8 mouse cellular contexts compared by ENCODE assay signal in the genomic region with DNA sequence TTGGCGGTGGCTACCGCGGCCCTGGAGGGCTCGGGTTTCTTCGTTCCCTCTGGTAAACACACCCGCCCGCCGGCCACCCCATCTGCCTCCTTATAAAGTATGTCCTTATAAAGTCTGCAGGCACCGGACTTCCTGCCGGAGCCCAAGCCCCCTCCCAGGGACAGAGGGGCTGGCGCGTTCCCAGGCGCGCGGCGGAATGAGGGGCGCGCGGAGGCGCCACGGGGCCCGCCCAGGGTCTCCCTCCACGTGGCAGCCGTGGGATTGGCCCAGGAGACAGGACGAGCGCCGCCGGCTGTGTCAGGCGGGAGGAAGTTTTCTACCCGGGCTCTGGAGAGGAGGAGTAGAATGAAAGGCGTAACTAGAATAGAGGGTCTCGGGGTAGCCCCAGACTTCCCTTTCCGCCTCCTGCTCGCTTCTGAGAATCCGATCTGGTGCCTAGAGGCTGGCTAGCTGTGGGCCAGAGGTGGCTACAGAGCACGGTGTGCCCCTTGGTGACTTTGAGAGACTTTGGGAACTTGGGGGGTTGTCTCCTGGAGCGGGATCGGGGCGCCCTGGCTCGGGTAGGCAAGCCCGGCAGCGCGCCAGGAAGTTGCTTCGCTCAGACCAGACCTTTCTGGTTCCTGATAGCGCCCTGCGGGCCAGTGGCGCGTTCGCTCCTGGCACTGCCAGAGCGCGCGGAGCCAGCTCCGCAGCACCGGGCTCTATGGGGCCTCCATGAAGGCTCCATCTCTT. TPM values are rescaled to one million over a fixed set of nuclear protein-coding genes. Genes with fewer than 3 reads are reported as not detected.
DNase-seq lines count a peak whose midpoint lies in the region; ATAC-seq and TF ChIP-seq lines count a peak whose summit lies in the region.

No protein-coding gene starts in this region.

- H3K4me1 ChIP-seq in embryonic fibroblast, embryonic 13.5 days (ENCODE audit: control insufficient read depth, insufficient read depth, low read length): no peaks in the 10 kb centered on the region
- H3K4me1 ChIP-seq in heart, embryonic 14.5 days (ENCODE audit: control insufficient read depth in 2 of 2, insufficient read depth in 2 of 2, low read length in 2 of 2): peaks cover 22 to 35% of the 10 kb centered on the region in 2 experiments
- peaks cover 26% of the 10 kb centered on the region for H3K4me1 ChIP-seq in kidney, embryonic 16.5 days (ENCODE audit: insufficient read depth, low read length)

- peak overlapping the region; percentile 92 for H3K4me2 ChIP-seq in heart, embryonic 14.5 days (ENCODE audit: low read length)
- peak overlapping the region; percentile 84 for H3K4me2 ChIP-seq in kidney, embryonic 16.5 days (replicated peaks; ENCODE audit: low read depth, low read length)

- H3K27ac ChIP-seq in left cerebral cortex, adult 2 months: no peak overlapping the region
- H3K27ac ChIP-seq in embryonic fibroblast, embryonic 13.5 days (ENCODE audit: insufficient read depth, low read length): 0 out of 2 replicates have a peak overlapping the region, but pooled peaks have one; percentile 2
- H3K27ac ChIP-seq in heart, embryonic 14.5 days (replicated peaks in 1 of 2; ENCODE audit: control insufficient read depth in 1 of 2, insufficient read depth in 1 of 2, low read depth in 2 of 2, low read length in 2 of 2): peak overlapping the region; percentile 90 to 96
- H3K27ac ChIP-seq in kidney, embryonic 16.5 days (ENCODE audit: low read length): peak overlapping the region; percentile 90

- DNase-seq in left cerebral cortex, adult 2 months (ENCODE audit: extremely low spot score in 1 of 2, low spot score in 2 of 2): no peak
- DNase-seq in left cerebral cortex, postnatal 36 days (ENCODE audit: low spot score in 2 of 2): no peak
- DNase-seq in lung, postnatal 36 days: peak; percentile 59
- peak; percentile 70 for DNase-seq in skeletal muscle tissue, adult 2 months (ENCODE audit: low read depth, low spot score)
- DNase-seq in yolk sac, embryonic 10.5 days (ENCODE audit: low spot score): peak; percentile 80

- no peak for TF ChIP-seq CTCF in left cerebral cortex, adult 2 months (IDR thresholded peaks at IDR 0.05)
- no peak for TF ChIP-seq CTCF in embryonic fibroblast, embryonic 13.5 days (IDR thresholded peaks at IDR 0.05; ENCODE audit: borderline replicate concordance, insufficient read depth, low read length)

- H3K9ac ChIP-seq in heart, embryonic 14.5 days (ENCODE audit: low read length): peak overlapping the region; percentile 80
- H3K9ac ChIP-seq in kidney, embryonic 16.5 days (replicated peaks; ENCODE audit: low read length): peak overlapping the region; percentile 79

- ATAC-seq in heart, embryonic 14.5 days (ENCODE audit: insufficient number of reproducible peaks, insufficient read depth, low FRiP score, low read depth): peak; percentile 91
- ATAC-seq in kidney, embryonic 16.5 days (ENCODE audit: low FRiP score, low TSS enrichment): peak; percentile 94

- peak overlapping the region; percentile 48 for H3K4me3 ChIP-seq in left cerebral cortex, adult 2 months
- peak overlapping the region; percentile 64 for H3K4me3 ChIP-seq in embryonic fibroblast, embryonic 13.5 days (ENCODE audit: insufficient read depth, low read length)
- H3K4me3 ChIP-seq in heart, embryonic 14.5 days (ENCODE audit: control insufficient read depth in 1 of 2, insufficient read depth in 1 of 2, low read depth in 1 of 2, low read length in 2 of 2): peak overlapping the region; percentile 74 to 78
- H3K4me3 ChIP-seq in kidney, embryonic 16.5 days (ENCODE audit: low read length): peak overlapping the region; percentile 67

- no peaks in the 10 kb centered on the region for H3K9me3 ChIP-seq in heart, embryonic 14.5 days (ENCODE audit: control insufficient read depth, low read length)
- no peaks in the 10 kb centered on the region for H3K9me3 ChIP-seq in kidney, embryonic 16.5 days (ENCODE audit: low read length)

- WGBS in heart, embryonic 14.5 days: under 1% methylated on average over 54 of the region's 54 CpGs
- under 1% methylated on average over 52 of the region's 54 CpGs for WGBS in kidney, embryonic 16.5 days

- H3K27me3 ChIP-seq in heart, embryonic 14.5 days (ENCODE audit: control insufficient read depth, insufficient read depth, low read length): peaks cover 7% of the 10 kb centered on the region; the same call in 1 of the 2 replicates
- peaks cover 11% of the 10 kb centered on the region; the same call in 1 of the 2 replicates for H3K27me3 ChIP-seq in kidney, embryonic 16.5 days (ENCODE audit: insufficient read depth, low read length)

- intact Hi-C loops in left cerebral cortex, adult 2 months (cut with DNase I): no loop called here
- intact Hi-C loops in left cerebral cortex, postnatal 36 days (cut with DNase I): no loop called here

- 0 out of 2 replicates have a peak, but pooled peaks cover 13% of the 10 kb centered on the region for H3K36me3 ChIP-seq in heart, embryonic 14.5 days (ENCODE audit: control insufficient read depth, insufficient read depth, low read length)
- H3K36me3 ChIP-seq in kidney, embryonic 16.5 days (ENCODE audit: insufficient read depth, low read length): no peaks in the 10 kb centered on the region

- peak; percentile 33; the same call in 1 of the 2 replicates for TF ChIP-seq POLR2A in embryonic fibroblast, embryonic 13.5 days (IDR thresholded peaks at IDR 0.05; ENCODE audit: low read depth, low read length)

RNA-seq across cellular contexts. Expression of a gene that starts 1.5 kb away (rescaled TPM):
- total RNA-seq in left cerebral cortex, adult 2 months (2021): under 1 TPM; 0.27 to 0.30 TPM
- total RNA-seq in left cerebral cortex, postnatal 36 days (2021): under 1 TPM; 0.25 to 0.32 TPM
- 6.6 and 8.7 TPM in 2 replicates for polyA plus RNA-seq in embryonic fibroblast, embryonic 13.5 days (2011; ENCODE audit: insufficient read length, low read depth, missing spikeins)
- 9.2 and 10.5 TPM in 2 replicates for polyA plus RNA-seq in heart, embryonic 14.5 days (2014; fragmentation: Nextera tagmentation; extraction: Ambion mirVana)
- 15.6 and 17.8 TPM in 2 replicates for polyA plus RNA-seq in kidney, embryonic 16.5 days (2015; fragmentation: Nextera tagmentation; extraction: Ambion mirVana)

RNA-seq across cellular contexts. Expression of a gene that starts 13.4 kb away (rescaled TPM):
- total RNA-seq in left cerebral cortex, adult 2 months (2021): 10 to 100 TPM; 49.1 to 51.3 TPM
- total RNA-seq in left cerebral cortex, postnatal 36 days (2021): 10 to 100 TPM; 53.8 to 55.9 TPM
- polyA plus RNA-seq in embryonic fibroblast, embryonic 13.5 days (2011; ENCODE audit: insufficient read length, low read depth, missing spikeins): 25.3 and 31.1 TPM in 2 replicates
- 90.3 and 94.1 TPM in 2 replicates for polyA plus RNA-seq in heart, embryonic 14.5 days (2014; fragmentation: Nextera tagmentation; extraction: Ambion mirVana)
- polyA plus RNA-seq in kidney, embryonic 16.5 days (2015; fragmentation: Nextera tagmentation; extraction: Ambion mirVana): 60.1 and 66.6 TPM in 2 replicates

RNA-seq across cellular contexts. Expression of a gene that starts 17.7 kb away (rescaled TPM):
- total RNA-seq in left cerebral cortex, adult 2 months (2021): not detected
- not detected for total RNA-seq in left cerebral cortex, postnatal 36 days (2021)
- not detected in 2 replicates for polyA plus RNA-seq in embryonic fibroblast, embryonic 13.5 days (2011; ENCODE audit: insufficient read length, low read depth, missing spikeins)
- polyA plus RNA-seq in heart, embryonic 14.5 days (2014; fragmentation: Nextera tagmentation; extraction: Ambion mirVana): 0.11 and 0.19 TPM in 2 replicates
- 0.19 and 0.26 TPM in 2 replicates for polyA plus RNA-seq in kidney, embryonic 16.5 days (2015; fragmentation: Nextera tagmentation; extraction: Ambion mirVana)

RNA-seq across cellular contexts. Expression of a gene that starts 41.6 kb away (rescaled TPM):
- 1 to 10 TPM; 6.4 to 6.7 TPM for total RNA-seq in left cerebral cortex, adult 2 months (2021)
- 1 to 10 TPM; 5.2 to 5.5 TPM for total RNA-seq in left cerebral cortex, postnatal 36 days (2021)
- 17.1 and 17.6 TPM in 2 replicates for polyA plus RNA-seq in embryonic fibroblast, embryonic 13.5 days (2011; ENCODE audit: insufficient read length, low read depth, missing spikeins)
- 59.4 and 82.6 TPM in 2 replicates for polyA plus RNA-seq in heart, embryonic 14.5 days (2014; fragmentation: Nextera tagmentation; extraction: Ambion mirVana)
- polyA plus RNA-seq in kidney, embryonic 16.5 days (2015; fragmentation: Nextera tagmentation; extraction: Ambion mirVana): 44.0 and 46.9 TPM in 2 replicates

RNA-seq across cellular contexts. Expression of a gene that starts 46.3 kb away (rescaled TPM):
- total RNA-seq in left cerebral cortex, adult 2 months (2021): 100 to 1,000 TPM in 1 of 2 experiments, 10 to 100 TPM in 1; 99.5 to 113 TPM
- total RNA-seq in left cerebral cortex, postnatal 36 days (2021): 10 to 100 TPM; 90.0 to 92.0 TPM
- polyA plus RNA-seq in embryonic fibroblast, embryonic 13.5 days (2011; ENCODE audit: insufficient read length, low read depth, missing spikeins): 1.2 and 1.3 TPM in 2 replicates
- 2.2 TPM in 2 replicates for polyA plus RNA-seq in heart, embryonic 14.5 days (2014; fragmentation: Nextera tagmentation; extraction: Ambion mirVana)
- 1.0 and 1.5 TPM in 2 replicates for polyA plus RNA-seq in kidney, embryonic 16.5 days (2015; fragmentation: Nextera tagmentation; extraction: Ambion mirVana)

Comparison
In these comparisons a context has a peak if more than half of its experiments do, and no peak if none do; other contexts are left out.
1. DNase-seq: peak in lung, postnatal 36 days (single experiment), skeletal muscle tissue, adult 2 months (single experiment) and yolk sac, embryonic 10.5 days (single experiment); none in left cerebral cortex, adult 2 months (0 of 2) and left cerebral cortex, postnatal 36 days (0 of 2).
2. Peak in every context shown above with its lines, with median percentiles within 50 percentile points of each other: H3K4me3 ChIP-seq.